Mouse (Mus musculus) brain, embryonic 14.5 days (tissue): Measurements from ENCODE around the gene 9530053A07Rik.
A peak's percentile ranks its signal among the peaks of the same experiment; 100 is the strongest.

Source experiments
- CTCF ChIP-seq: fragments of 200-500 bp; IDR thresholded peaks from 2 replicates; pipeline ENCODE4 v1.5.1; 2012; ENCODE audit warnings: inconsistent platforms, mild to moderate bottlenecking, moderate library complexity, borderline replicate concordance; ENCODE audit not compliant: insufficient read depth, insufficient read length; ENCODE audit errors: extremely low read depth
- POLR2A ChIP-seq: fragments of 200-500 bp; IDR thresholded peaks from 2 replicates; pipeline ENCODE4 v1.6.1; 2012; ENCODE audit warnings: mild to moderate bottlenecking, inconsistent platforms, borderline replicate concordance; ENCODE audit not compliant: poor library complexity, insufficient read depth, insufficient read length, severe bottlenecking; ENCODE audit errors: extremely low read depth

DNA sequence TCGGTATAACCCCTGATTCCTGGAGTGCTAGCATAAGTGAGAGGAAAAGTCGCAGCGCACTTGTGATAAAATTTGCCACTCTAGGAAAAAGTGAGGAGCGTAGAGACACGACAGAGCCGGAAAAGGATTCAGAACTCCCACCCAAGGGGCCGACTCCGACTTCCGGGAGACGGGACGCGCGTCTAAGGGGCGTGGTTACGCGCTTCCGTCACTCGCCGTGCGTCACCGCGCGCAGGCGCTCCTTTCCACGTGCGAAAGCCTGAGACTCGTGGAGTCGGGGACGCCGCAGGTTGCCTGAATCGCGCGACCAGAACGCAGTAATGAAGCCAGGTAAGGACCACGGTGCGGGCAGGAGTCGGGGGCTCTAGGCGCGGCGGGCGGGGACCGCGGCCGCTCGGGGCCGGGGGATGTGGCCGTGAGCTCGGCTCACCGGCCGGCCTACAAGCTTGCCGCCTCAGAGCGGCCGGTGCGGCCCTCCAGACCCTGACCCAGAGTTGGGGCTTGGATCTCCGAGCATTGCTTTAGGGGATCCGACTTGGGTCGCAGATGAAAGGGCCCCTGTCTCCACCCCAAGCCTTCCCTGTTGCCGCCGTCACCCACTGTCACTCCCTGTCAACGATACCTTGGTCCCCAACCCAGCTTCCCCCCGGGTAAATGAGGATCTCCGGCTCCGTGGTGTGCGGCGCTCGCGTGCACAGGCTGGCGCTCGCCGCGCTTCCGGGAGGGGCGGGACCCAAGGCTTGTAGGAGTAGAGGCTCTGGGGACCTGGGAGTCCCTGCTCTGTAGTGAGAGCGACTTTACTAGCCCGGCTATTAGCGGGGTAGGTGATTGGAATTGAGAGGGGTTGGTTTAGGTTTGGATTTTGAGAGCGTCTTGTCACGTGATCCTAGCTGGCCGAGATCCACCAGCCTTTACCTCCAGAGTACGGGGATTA lies 40.5 kb downstream of the 9530053A07Rik start, which contains the start of gene Fbl:
- TF ChIP-seq CTCF (no peak), POLR2A (peak; percentile 20; the same call in 1 of the 2 replicates)
